Mouse (Mus musculus) small intestine, adult 2 months (tissue): ENCODE measurements around the gene Sult2b1.

ENCODE experiments used
- CTCF ChIP-seq: fragments of 200-500 bp; IDR thresholded peaks from 2 replicates; pipeline ENCODE4 v1.5.1; 2012; ENCODE audit warnings: low read depth, mild to moderate bottlenecking, control low read depth, inconsistent platforms, low read length, moderate library complexity, mixed read lengths; ENCODE audit not compliant: insufficient replicate concordance, insufficient read length; ENCODE audit errors: extremely low read depth
- POLR2A ChIP-seq: fragments of 200-500 bp; IDR thresholded peaks from 2 replicates; pipeline ENCODE4 v1.6.1; 2012; ENCODE audit warnings: low read depth, mild to moderate bottlenecking, control low read depth, inconsistent platforms, low read length, moderate library complexity

- no peak for TF ChIP-seq CTCF
- peak; percentile 46; the same call in 1 of the 2 replicates for TF ChIP-seq POLR2A
Measured at GRCm38 (mm10) chr7:45712022-45712757, 72.3 kb downstream of the Sult2b1 start.
